Mouse (Mus musculus): ENCODE results near the gene 4933406M09Rik. TPM values are rescaled to one million over a fixed set of nuclear protein-coding genes. Genes with fewer than 3 reads are reported as not detected.

4933406M09Rik gene
- total RNA-seq, 4 experiments from 2014 or later: not detected

- DNase-seq (ENCODE audit: low spot score in 2 of 2): no peak
Observed at GRCm38 (mm10) chr1:134381051-134381450, 4.7 kb upstream of the 4933406M09Rik start.

DNA sequence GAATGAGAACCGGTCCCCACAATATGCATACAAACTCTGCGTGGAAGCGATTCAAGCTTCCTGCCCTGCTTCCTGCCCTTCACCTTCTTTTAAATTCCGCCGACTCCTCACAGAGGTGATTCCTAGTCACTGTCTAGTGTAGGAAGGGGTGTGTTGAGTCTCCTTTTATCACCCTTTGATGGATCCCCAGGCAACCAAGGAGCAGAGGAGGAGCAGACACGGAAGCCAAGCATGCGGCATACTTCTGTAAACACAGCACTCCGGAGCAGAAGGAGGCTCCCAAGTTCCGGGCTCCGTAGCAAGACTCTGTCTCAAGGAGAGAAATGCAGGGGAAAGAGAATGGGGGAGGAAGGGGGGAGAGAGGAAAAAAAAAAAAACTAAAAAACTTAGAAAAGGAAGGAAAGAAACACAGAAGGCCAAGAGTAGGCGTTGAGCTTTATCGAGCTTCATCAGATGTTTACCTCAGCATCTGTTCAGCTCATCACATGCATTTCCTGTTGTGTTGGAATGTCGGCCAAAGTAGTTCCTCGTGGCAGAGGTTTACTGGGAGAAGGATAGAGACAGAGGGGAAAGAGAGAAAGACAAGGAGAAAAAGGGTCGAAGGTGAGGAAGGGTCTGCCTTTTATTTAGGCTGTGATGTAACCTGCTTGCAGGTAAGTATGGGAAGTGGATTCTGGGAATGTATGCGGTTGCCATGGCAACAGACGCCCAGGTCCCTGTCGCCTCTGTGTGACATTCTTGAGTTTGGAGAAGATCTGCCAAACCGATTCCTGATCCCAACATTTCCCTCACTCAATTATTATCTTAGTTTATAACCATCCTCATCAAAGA is 3.7 kb upstream of the 4933406M09Rik start:
- no peak for DNase-seq (ENCODE audit: low spot score in 2 of 2)

GRCm38 (mm10) chr1:134384581-134384980 is 1.2 kb upstream of the 4933406M09Rik start:
- DNase-seq (ENCODE audit: low spot score in 2 of 2): no peak

GRCm38 (mm10) chr1:134385176-134385575 is 564 bp upstream of the 4933406M09Rik start:
- no peak for DNase-seq (ENCODE audit: low spot score in 2 of 2)

DNA sequence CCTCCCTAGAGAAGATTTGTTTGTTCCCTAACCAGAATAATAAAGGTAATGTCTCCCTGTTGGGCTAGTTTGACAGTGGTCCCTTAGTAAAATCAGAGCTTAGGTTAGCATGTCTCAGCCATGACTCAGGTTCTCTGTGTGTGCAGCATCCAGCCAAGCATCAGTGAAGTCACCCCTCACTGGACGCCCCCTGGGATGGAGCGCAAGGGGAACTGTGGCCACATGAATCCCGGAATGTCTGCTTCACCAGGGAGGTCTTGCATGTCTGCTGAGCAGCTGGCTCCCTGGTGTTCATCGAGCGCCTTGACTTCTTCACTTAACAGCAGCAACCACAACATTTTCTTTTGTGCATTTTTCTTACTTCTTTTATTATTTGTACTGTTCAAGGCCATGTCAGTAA is 8.1 kb downstream of the 4933406M09Rik start:
- no peak for DNase-seq (ENCODE audit: low spot score in 2 of 2)

- no peak for DNase-seq (ENCODE audit: low spot score in 2 of 2)
Observed at GRCm38 (mm10) chr1:134398210-134398609, 12.5 kb downstream of the 4933406M09Rik start.

DNA sequence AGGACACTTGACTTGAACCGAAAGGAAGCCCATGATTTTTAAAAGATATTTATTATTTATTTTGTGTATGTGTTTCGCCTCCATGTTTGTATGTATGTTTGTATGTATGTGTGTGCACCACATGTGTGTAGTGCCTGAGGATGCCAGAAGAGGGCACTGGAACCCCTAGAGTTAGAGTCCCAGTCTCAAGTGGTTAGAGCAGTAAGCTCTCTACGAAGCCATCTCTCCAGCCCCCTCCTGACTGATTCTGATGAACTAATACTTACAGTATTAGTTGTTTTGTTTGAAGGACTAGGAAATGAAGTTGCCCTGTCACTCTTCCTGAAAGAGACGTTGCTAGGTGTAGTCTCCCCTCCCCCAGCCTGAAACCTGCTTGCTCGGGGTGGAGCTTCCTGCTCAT is 14.0 kb downstream of the 4933406M09Rik start:
- DNase-seq (ENCODE audit: low spot score in 2 of 2): no peak

- DNase-seq (ENCODE audit: low spot score in 2 of 2): peak; percentile 71 to 74
Observed at GRCm38 (mm10) chr1:134405509-134406413, 20.0 kb downstream of the 4933406M09Rik start, which contains the start of gene Cyb5r1. Gene Cyb5r1, plus strand, starts transcription at chr1:134405559.

- DNase-seq (ENCODE audit: low spot score in 2 of 2): no peak
Observed at GRCm38 (mm10) chr1:134406414-134406771, 20.7 kb downstream of the 4933406M09Rik start.

DNA sequence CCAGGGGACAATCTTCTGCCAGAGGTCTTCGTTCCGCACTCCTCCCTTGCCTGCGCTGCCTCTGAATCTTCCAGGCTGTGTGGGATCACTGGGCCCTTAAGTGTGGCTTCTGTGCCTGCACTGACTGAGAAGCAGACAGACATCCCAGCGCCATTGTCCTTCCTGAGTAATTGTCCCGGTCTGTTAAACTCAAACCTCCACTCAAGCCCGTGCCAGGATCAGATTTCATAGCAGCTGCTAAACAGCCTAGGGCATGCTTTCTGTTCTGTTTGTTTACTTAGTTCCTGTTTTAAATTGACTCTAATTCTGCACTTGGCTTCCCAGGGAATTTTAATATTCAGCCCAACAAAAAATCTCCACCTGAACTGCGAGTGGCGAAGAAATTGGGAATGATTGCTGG is 22.3 kb downstream of the 4933406M09Rik start:
- no peak for DNase-seq (ENCODE audit: low spot score in 2 of 2)

DNA sequence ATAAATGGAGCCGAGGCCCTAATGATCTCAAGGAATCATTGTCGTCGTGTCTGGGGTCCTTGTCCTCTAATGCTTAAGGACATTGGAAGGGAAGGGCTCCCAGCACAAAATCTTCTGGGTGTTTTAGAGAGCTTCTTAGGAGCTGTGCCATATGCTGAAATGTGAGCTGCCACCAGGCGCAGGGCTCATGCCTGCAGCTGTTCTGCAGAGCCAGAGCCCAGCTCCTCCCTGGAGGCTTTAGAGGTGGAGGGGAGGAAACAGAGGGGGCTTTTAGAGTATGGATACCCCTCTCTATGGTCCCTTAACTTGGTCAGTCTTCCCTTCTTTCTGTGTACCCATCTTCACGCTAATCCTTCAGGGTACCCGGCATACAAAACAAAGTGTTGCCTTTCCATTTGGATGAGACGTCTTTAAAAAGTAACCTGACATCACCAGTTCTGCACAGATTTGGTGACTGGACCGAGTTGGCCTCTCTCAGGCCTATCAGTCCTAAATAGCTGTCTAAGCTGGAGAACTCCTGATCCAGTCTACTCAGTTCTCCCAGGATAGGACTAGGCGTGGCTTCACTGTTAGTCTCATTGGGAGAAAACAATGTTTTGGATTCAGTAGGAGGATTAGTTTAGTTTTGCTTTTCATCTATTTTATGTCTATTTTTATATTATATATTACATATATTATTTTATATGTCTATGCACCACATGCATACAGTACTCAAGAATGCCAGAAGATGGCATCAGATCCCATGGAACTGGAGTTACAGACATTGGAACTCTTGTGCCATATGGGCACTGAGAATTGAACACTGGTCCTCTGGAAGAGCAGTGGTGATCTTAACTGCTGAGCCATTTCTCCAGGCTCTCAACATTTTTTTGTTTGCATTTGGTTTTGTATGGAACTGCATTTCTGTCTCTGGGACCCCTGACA is 26.2 kb downstream of the 4933406M09Rik start:
- DNase-seq (ENCODE audit: low spot score in 2 of 2): peak; percentile 56 to 58

- no peak for DNase-seq (ENCODE audit: low spot score in 2 of 2)
Observed at GRCm38 (mm10) chr1:134414038-134414437, 28.3 kb downstream of the 4933406M09Rik start.

DNA sequence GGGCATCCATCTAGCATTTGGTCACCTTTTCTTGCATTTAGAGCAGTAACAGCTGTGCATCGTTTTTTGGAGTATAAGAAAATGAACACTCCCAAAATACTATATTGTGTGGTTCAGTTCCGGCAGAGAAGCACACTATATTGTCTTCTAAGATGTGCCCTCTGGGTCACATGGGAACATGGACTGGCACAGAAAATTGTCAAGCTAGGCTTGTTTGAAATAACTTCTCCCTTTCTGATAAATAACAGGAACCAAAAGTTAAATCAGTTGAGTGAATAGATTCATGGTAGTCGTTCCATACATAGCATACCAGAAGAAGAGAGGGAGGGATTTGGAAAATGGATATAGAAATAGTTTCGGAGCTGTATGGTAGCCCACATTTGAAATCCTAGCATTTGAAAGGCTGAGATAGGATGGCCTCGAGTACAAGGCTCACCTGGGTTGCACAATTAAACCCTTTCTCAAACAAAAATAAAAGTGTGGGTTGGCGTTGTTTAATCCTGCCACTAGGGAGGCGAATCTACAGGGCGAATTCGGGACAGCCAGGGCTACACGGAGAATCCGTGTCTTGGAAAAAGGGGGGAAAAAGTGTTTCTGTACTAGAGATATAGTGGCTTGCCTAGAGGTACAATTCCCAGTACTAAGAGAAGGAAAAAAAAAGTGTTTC is 28.9 kb downstream of the 4933406M09Rik start:
- no peak for DNase-seq (ENCODE audit: low spot score in 2 of 2)

GRCm38 (mm10) chr1:134415168-134415831 is 29.6 kb downstream of the 4933406M09Rik start, which contains the start of gene Adipor1:
Gene Adipor1, plus strand, starts transcription at chr1:134415378.
- peak; percentile 95 to 97 for DNase-seq (ENCODE audit: low spot score in 2 of 2)

DNA sequence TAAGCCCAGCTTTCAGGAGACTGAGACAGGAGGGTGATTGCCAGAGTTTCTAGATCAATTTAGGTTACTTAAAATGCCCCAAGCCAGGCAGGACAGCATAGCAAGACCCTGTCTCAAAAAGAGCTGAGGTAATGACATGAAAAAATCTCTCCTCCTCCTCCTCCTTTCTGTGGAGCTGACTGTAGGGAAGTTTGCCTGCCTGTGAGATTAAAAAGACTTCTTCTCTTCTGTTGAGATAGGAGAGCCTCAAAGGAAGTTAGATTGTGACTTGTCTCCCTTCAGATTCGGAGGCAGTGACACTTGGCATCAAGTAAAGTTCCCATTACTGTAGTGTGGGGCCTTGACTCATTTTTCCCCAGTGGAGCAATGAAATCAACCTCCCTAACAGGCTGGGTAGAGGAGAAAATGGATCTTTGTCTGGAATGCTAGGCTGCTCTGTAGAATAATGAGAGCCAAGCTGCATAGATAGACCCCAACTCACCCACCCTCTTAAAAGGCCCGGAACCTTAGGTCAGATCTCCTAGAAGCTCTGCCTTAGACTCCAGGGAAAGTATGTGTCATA is 32.8 kb downstream of the 4933406M09Rik start:
- no peak for DNase-seq (ENCODE audit: low spot score in 2 of 2)

DNA sequence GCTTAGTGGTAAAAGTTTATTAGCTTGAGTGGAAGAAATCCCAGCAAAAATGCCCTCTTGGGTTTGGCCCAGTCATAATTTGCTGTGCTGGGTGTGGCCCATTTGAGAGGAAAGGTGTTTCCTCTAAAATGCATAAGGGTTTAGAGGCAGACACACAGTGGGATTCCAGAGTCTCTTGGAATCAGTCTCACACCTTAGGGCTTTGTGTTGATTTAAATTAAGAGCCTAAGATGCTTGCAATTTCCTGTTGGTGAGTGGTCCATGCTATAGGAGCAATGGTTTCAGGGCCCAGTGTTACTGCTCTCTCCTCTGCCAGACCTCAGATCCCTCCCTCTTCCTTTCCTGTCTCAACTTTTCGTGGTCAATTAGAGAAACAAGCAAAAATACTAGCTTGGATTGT is 33.4 kb downstream of the 4933406M09Rik start:
- no peak for DNase-seq (ENCODE audit: low spot score in 2 of 2)

DNA sequence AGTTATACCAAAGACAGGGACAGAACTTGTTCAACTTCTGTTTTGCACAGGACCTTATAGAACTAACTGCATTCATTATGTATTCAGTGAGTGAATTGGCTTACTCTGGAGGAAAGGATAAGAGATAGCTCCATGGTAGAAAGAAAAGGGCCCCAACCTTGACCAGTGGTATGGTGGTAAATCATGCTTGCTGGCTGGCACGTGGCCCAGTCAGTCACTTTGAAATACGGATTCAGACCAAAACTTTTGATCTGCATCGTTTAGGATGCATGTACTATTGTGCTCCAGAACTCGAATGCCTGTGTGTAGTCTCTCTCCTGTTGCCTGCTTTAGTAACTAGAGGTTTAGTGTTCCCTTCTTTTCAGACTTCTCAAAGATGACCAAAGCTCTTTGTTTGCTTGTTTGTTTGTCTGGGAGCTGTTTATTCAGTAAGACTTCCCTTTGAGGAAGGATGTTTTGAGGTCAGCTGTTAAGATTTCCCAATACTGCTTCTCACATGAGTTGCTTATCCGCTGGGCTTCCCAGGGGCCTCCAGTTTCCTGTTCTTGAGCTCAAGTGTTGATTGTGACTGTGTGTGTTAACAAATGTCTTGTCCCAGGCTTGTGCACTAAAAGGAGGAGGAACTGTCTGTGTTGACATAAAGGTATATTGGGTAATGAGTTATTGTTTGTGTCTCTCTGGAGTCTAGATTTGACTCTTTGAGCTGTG is 34.2 kb downstream of the 4933406M09Rik start:
- DNase-seq (ENCODE audit: low spot score in 2 of 2): no peak

DNA sequence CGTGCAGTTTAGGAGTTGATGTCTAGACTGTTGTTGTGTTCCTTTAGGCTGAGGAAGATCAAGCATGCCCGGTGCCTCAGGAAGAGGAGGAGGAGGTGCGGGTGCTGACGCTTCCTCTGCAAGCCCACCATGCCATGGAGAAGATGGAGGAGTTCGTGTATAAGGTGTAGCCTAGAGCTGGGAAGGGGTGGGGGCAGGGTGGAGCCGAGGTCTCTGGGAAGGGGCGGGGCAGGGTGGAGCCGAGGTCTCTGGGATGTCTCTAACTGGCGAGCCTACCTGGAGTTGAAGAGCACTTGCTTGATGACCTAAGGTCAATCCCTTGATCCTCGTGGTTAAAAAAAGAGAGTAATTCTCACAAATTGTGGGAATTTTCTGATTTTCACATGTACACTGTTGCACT is 38.2 kb downstream of the 4933406M09Rik start:
- no peak for DNase-seq (ENCODE audit: low spot score in 2 of 2)

DNA sequence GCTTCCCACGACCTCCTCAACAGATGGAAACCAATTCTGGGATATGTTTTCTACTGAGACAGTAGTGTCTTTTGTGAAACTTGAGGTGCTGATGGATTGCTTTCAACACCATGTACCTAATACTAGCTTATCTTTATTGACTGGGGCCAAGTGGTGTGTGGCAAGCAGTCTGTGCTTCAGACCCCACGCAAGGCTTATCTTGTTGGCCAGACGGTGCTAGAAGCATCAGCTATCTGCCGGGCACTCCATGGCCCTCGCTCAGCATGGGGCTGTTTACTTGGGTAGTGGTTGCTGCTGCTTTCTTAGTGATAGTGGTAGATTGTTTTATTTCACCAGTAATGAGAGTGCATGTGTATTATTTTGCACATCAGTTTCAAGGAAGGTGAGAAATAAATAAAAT is 40.5 kb downstream of the 4933406M09Rik start:
- DNase-seq (ENCODE audit: low spot score in 2 of 2): no peak

Measured in gastrocnemius, adult 8-10 months (tissue).